Mouse (Mus musculus) kidney, postnatal 25 days (tissue): ENCODE measurements around the gene Qtrt1.
A peak's percentile ranks its signal among the peaks of the same experiment; 100 is the strongest.

ENCODE experiments used
- DNase-seq, 2 experiments: peaks; one replicate each; pipeline ENCODE4 v3.0.0; 2021; ENCODE audit warnings: mixed read lengths in 2 of 2

The Qtrt1 gene

DNA sequence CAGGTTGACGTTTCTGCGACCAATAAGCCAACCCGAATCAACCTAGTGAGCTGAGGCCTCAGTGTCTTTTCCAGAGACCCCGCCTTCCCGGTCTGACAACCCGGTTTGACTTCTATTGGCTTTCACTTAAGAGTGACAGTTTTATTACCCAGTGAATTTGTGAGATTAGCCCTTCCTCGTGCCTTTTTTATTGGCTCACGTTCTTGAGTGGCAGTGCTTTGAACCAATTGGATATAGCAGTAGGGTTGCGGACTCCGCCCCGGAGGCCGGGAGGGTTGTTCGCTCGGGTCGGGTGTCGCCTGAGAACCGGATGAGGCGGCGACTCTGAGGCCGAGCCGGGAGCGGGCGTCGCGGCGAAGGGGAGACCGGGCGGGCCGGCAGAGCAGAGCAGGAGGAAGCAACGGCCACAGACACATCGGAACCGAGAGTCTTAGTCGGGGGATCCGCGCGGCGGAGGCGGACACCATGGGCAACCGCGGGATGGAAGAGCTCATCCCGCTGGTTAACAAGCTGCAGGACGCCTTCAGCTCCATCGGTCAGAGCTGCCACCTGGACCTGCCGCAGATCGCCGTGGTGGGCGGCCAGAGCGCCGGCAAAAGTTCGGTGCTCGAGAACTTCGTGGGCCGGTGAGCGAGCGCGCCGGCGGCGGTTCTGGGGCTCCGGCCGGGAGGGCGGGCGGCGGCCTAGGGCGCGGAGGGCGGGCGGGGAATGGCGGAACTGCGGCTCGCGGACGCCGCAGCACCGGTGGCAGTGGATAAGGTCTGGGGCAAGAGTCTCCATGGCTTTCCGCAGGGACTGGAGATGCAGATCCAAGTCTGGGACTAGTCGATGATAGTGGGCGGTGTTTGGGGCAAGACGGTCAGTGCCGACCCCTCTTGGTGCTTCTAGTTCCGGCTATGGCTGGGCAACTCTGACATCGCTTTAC, 13.3 kb downstream of the Qtrt1 start, which contains the start of gene Dnm2:
Dnm2 (plus strand) TSS at position 278 of the 925 bp plus-strand sequence.
- peak; percentile 98 for DNase-seq

DNA sequence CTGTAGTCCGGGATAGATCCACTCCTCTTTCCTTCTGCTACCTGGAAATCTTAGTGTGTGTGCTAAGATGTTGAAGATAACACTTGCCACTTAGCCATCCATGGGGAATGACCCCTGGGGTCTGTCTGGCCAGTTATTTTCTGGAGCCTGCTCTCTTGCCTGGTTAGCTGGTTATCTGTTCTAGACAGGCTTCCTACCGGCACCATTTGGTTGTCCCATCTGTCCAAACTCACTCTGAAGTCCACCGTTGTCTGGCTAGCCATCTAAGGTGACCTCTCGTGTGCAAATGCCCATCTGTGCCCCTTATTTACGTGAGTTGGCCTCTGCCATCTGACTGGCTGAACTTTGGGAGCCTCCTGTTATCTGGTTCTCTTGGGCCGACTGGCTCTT, 13.9 kb downstream of the Qtrt1 start:
- no peak for DNase-seq

DNA sequence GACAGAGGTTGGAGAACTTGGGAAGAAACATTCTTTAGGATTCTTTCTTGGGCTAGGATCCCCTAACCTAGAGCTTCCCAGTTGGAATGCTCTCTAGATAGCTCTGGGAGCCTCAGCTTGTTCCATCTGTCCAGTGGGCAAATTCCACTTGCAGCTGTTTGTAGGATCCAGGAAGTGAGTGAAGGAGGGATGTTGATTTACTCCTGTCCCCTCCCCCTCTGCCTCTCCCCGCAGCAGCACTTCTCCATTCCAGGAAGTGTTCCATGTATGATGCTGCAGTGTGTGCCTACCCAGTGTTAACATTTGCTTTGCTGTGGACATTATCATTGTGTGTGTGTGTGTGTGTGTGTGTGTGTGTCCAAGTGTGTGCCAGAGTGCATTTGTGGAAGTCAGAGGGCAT, 14.4 kb downstream of the Qtrt1 start:
- DNase-seq: peak; percentile 47 to 70

DNA sequence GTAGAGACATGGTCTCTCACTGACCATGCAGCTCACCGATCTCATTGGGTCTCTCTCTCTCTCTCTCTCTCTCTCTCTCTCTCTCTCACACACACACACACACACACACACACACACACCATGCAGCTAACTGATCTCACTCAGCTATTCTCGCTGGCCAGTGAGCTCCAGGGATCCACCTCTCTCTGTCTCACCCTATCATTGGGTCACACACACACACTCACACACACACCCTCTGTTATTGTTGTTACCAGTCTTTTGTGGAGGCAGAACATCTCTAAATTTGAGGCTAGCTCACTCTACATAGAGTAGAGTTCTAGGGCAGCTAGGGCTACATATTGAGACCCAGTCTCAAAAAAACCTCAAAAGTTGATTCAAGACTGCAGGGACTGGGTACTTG, 14.9 kb downstream of the Qtrt1 start:
- DNase-seq: no peak

DNA sequence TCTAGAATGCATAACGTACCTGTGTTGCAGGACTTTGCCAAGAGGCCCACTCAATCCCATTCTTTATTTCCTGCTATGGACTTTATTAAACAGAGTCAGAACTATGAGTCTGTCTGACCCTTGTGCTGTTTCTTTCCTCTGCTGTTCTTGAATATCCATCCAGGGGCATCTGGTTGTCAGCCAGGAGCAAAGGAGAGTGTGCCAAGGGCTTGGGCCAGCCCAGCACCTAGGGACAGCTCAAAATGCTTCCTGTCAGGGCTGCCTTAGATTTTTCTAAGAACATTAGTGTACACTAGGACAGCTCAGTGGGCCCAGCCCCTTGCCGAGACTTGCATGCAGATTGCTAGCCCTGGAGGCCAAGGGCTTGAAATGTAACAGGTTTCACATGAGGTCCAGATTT, 16.1 kb downstream of the Qtrt1 start:
- DNase-seq: peak; percentile 78 to 84

DNA sequence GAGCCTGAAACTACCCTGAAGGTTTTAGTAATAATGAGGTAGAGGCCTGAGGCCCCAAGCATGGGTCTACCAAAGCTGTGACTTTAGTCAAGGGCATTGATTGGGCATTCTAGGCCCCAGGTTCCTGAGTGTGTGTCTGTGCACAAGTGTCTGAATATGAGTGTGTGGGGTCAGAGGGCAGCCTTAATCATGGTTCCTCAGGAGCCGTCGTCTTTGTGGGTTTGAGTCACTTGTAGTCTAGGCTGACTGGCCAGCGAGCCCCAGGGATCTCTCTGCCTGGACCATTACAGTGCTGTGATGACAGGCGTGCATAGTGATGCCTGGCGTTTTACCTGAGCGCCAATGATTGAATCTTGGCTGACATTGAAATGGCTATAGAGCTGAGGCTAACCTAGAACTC, 16.5 kb downstream of the Qtrt1 start:
- DNase-seq: no peak

DNA sequence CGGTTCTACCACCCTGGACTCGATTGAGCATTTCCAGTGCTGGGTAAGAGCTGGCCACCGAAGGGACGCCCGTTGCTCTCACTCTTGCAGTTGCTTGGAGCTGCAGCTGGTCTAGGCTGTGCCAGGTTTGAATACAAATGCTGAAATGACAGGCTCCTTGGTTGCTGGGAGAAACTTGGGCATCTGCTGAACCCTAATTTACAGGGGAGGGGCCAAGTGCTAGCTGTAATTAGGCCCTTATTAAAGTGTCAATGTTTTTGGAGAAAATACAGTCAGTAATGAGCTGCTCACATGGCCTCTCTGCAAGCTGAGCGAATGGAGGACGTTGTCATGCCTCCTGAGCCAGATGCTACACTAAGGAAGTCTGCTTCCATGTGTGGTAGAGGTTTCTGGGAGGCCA, 19.1 kb downstream of the Qtrt1 start:
- DNase-seq: no peak

DNA sequence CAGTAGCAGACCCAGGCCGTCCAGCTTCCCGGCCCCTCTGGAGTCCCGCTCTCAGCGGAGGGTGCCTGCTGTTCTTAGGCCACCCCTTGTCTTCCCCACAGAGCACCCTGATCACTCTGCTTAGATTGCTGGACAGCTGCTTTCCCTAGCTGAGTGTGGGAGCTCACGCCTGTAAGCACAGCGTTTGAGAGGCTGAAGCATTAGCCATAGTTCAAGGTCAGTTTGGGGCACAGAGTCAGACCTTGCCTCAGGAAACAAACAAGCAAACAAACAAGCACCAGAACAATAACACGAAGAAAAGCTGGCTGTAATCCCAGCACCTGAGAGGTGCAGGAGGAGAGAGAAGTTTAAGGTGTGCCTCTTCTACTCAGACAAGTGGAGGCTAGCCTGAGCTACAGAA, 20.4 kb downstream of the Qtrt1 start:
- no peak for DNase-seq

DNA sequence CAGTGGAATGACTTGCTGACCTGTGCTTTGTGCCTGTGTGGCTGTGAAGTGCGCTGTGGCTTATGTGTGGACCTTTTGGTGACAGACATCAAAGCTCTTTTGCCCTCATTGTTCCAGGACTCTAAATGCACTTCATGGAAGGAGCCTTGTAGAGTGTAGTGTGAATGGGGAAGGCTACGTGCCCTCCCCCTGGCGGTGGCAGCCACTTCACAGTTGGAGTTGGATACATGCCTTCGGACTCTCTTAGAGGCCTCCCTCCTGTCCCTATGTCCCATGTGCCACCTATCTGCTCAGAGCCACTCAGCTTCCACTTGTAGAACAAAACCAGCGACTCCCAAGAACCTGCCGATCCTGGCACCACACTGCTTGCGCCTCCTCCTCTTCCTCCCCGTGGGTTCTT, 22.1 kb downstream of the Qtrt1 start:
- DNase-seq: no peak

DNA sequence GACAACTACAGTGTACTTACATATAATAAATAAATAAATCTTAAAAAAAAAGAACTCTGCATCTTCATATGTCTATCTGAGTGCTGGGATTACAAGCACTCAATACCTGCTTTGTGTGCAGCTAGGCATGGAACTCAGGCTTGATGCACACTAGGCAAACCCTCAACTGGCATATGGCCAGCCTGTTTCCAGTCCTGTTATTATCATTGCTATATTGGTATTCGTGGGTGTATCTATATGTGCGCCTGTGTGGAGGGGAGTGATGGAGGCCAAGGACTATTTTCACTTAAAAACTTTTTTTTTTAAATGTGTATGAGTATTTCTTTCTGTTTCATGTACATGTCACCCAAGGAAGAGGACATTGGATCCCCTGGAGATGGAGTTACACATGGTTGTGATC, 22.8 kb downstream of the Qtrt1 start:
- no peak for DNase-seq

DNA sequence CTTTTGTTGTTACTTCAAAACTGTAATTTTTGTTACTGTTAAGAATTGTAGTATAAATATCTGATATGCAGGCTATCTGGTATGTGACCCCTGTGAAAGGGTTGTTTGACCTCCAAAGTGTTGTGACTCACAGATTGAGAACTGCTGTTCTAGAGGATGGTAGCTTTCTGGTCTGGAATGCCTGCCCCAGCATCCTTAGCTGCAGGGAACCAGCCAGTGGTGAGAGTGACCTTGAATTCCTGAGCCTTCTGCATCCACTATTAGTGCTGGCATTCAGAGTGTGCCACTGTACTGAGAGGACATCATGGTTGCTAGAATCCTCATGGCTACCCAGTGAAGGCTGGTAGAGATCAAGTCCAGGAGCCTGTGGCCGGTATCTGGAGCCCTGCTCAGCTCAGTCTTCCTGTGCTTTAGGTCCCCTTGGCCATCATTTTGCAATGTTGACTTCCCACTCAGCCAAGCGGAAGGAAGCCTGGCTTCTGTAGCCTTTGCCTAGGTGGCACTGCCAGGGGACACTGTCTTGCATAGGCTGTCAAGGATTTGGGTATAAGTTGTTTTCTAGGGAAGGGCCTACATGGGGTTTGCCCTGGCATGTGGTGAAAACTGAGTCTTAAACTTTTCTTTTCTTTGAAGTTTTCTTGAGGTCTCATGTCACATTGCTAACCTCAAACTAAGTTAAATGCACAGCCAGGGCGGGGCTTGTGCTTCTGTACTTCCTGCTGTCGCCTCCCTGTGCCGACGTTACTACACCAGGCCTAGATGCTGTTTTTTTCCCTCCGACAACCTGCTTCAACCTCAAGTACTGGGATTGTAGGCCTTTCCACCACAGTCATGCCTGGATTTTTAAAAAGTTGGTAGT, 24.4 kb downstream of the Qtrt1 start:
- no peak for DNase-seq

DNA sequence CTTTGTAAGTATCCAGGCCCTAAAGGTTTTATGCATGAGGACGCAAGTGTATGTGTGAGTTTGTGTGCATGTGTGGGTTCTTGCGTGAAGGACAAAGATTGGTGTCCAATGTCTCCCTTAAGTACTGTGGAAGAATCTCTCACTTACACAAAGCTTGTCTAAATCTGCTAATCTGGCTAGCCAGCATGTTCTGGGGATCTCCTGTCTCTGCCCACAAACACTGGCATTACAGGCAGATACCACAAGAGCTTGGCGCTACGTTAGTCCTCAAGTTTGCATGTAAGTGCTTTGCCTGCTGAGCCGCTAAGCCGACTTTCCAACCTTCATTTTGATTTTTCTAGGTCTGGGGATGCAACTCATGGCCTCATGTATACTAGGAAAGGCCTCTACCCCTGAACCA, 25.9 kb downstream of the Qtrt1 start:
- DNase-seq: no peak

DNA sequence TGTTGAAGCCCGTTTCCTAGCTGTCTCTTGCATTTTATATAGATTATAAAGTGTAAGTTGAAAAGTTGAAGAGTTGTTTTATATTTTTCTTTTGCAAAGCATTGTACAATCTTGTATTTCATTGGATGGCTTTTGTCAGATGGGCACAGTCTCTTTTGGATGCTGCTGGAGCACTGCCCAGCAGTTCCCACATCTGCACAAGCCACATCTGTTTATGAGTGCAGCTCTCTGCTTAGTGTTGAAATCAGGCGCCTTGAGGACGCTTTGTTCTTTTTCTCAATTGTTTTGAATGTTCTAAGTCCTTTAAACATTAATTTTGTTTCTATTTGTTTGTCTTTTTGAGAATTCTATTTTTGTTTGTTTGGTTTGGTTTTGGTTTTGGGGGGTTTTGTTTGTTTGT, 26.6 kb downstream of the Qtrt1 start:
- no peak for DNase-seq

DNA sequence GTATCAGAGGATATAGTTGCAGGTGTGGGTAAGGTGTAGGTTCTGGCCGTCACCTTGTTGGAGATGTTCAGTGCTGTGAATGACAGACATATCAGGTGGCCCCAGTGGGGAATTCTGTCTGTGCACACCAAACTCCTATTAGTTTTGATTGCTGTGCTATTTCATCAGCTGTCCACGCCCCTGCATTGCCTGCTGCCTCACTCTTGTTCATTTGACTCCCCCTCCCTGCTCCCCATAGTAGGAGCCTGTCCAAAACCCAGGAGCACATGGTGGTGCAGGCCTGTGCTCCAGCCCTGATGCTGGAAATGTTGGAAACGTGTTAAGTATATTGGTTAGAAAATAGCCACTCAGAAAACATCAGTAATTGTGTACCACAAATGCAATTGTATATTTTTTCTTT, 27.8 kb downstream of the Qtrt1 start:
- no peak for DNase-seq

DNA sequence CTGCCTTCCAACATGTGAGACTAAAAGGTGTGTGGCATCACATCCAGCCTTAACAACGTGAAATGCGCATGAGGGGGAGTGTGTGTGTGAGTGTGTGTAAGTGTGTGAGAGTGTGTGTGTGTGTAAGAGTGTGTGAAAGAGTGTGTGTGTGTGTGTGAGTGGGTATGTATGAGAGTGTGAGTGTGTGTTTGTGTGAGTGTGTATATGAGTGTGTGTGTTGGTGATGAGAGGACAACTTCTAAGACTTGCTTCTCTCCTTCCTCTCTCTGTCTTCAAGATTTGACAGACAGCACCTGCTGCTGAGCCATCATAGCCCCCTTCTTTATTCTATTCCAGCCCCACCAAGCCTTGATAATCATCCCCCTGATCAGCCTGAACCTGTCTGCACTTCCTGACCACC, 28.3 kb downstream of the Qtrt1 start:
- DNase-seq: no peak

DNA sequence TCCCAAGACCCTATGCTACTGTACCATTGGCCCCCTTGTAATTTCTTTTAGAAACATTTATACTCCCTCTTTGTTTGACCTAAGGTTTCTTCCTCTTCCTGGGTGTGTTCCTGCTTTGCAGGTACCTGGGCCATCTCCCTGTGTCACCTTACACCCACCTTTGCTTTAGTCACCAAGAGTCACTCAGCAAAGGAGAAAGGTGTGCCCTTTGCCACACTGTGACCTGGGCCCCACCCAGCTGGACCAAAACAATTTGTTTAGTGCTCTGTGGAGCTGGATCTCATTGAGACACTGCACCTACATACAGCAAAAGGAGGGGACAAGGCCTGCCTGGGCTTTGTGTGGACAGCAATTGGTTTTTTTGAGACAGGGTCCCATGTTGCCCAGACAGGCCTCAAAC, 28.8 kb downstream of the Qtrt1 start:
- DNase-seq: no peak

DNA sequence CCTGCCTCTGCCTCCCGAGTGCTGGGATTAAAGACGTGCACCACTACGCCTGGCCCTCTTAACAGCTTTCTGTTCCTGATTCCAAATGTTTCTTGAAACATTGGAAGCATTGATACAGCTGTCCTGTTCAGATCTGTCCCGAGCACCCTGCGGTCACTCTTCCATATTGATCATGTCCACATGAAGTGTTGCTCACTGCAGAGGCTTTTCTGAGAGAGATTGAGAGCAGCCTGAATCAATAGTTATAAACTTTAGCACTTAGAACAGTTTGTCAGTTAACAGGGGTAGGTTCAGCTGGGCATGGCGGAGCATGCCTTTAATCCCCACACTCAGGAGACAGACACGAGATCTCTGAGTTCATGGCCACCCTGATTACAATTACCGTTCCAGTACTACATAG, 32.2 kb downstream of the Qtrt1 start:
- no peak for DNase-seq

DNA sequence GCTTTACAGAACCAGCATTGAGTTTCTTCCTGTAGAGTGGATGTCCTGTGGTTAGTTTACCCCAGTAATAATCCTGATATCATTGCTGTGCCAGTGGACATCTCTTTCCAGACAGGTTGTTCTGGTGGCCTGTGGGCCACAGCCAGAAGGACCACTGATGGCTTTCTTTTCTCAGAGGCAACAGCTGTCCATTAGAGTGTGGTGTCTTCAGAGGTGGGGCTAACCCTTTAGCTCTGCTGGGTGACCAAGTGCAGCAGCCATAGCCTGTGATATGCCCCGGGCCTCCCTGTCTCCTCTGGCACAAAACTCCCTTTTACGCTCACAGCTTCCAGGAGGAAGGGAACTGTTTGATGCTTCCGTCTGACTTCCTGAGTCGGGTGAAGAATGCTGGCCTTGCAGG, 32.9 kb downstream of the Qtrt1 start:
- DNase-seq: no peak

DNA sequence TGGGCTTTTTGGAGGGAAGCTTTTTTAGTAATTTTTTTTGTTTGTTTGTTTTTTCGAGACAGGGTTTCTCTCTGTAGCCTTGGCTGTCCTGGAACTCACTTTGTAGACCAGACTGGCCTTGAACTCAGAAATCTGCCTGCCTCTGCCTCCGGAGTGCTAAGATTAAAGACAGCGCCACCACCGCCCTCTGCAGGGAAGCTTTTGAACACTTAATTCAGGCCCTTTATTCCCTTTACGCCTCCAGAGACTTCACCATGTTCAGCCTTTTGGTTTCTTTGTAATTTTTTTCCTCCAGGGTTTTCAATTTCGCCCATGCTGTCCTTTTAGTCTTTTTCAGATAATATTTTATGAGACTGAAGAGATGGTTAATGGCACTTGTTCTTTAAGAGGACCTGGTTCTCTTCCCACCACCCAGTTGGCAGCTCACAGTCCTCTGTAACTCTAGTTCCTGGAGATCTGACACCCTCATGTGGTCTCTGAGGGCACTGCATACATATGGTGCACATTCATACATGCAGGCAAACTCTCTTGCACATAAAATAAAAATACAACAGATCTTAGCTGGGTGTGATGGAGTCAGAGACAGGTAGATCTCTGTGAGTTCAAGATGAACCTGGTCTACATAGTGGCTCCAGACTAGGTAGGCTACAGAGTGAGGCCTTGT, 33.6 kb downstream of the Qtrt1 start:
- no peak for DNase-seq

DNA sequence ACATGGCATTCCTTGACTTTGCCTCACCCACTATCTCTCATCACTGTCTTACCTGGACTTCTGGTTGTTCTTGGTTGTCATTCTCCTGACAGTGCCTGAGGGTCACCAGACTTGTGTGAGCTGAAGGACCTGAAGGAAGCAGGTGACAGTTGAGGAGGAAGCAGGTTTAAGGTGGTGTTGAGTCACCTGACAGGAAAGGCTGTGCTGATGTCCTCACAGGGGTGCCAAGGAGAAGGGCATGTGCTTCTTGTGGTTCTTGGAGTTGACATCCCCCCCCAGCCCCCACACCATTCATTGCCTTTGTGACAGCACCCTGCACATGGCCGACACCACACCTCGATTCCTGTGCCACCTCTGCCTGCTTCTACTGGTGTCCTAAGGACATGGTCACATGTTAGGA, 36.1 kb downstream of the Qtrt1 start:
- DNase-seq: no peak

DNA sequence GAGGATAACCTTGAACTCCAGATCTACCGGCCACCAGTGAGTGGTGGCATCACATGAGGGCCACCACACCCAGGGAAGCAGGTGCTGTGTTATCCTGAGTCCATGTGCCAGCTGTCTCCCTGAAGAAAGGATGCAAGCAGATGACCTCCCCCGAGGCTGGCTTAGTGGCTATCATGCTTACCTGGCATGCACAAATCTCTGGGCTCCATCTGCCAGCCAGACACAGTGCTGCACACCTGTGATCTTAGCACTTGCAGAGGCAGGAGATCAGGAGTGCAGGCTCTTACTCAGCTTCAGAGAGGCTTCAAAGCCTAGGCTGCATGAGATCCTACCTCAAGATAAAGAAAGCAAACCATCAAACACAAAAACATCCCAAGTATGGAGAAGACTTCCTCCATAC, 38.1 kb downstream of the Qtrt1 start:
- no peak for DNase-seq

DNA sequence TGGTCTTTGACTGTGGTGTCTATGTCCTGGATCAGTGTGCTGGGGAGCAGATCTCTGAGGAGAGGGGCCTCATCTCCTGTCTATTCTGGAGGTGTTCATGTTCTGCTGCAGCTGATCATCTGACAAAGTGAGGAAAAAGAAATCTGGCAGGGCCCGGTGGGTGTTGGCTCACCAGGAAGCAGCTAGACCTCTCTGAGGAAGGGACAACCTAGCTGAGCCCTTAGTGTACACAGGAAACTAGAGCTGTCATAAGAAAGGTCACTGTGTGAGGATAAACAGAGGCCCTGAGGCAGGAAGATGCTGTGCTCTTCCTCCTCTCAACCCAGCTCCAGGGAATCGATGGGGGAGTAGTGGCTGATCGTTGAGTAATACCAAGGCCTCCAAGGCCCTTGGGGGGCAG, 38.6 kb downstream of the Qtrt1 start:
- peak; percentile 58 to 71 for DNase-seq

DNA sequence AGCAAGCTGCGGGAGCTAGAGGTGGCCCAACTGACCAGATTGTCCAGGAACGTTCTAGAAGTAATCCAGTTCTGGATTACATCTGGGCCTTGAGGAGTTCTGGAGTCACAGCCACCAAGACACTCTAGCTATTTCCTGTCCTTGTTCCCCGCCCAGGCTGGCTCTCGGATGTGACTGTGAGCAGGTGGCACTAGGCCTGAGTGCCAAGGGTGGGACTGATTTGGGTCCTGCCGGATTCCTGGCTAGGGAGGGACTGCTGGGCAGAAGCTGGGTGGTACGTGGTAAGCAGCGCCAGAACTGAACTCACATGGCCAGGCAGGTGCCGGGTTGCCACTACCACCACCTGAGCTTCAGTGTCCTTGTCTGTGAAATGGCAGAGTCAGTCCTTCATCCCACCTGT, 39.8 kb downstream of the Qtrt1 start:
- DNase-seq: peak in 1 of 2 experiments; percentile 73
